Mouse (Mus musculus) E14TG2a.4 (cell line): Measurements from ENCODE around the gene Vwa1.

Source experiments
- H3K27me3 ChIP-seq: 2 replicates; pipeline ENCODE4 v1.6.1; 2014; ENCODE audit warnings: low read length, control low read depth; ENCODE audit not compliant: insufficient read depth
- H3K36me3 ChIP-seq: 2 replicates; pipeline ENCODE4 v1.6.1; 2014; ENCODE audit warnings: low read length, control low read depth; ENCODE audit not compliant: insufficient read depth
- H3K4me1 ChIP-seq: replicated peaks from 2 replicates; pipeline ENCODE4 v1.6.1; 2014; ENCODE audit warnings: low read depth, low read length, control low read depth
- H3K4me3 ChIP-seq: replicated peaks from 2 replicates; pipeline ENCODE4 v1.5.1; 2014; ENCODE audit warnings: mild to moderate bottlenecking, low read length
- H3K9me3 ChIP-seq: 2 replicates; pipeline ENCODE4 v1.6.1; 2014; ENCODE audit warnings: low read length, control low read depth
- CTCF ChIP-seq: conservative IDR thresholded peaks from 2 replicates; pipeline ENCODE4 v1.5.1; 2014; ENCODE audit warnings: low read length
- NANOG ChIP-seq: IDR thresholded peaks from 2 replicates; pipeline ENCODE4 v1.6.1; 2014; ENCODE audit warnings: borderline replicate concordance, low read length, mixed read lengths
- POU5F1 ChIP-seq: IDR thresholded peaks from 2 replicates; pipeline ENCODE4 v1.6.1; 2014; ENCODE audit warnings: low read length, borderline replicate concordance

The Vwa1 gene

DNA sequence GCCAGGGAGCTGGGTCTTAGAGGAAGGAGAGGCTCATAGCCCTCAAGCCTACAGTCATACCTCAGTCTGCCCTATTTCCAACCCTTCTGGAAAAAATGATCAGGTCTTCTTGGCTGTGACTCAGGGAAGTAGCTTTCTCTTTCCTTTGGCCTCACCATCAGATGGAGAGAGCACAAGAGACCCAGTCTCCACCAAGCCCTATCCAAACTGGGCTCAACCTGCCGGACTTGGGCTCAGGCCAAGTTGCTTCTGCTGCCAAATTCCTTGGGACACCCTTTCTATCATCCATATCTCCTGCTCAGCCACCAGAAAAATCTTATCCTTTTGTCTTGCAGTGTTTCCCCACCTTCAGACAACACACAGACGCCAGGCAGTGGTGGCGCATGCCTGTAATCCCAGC lies 1.4 kb upstream of the Vwa1 start:
- H3K4me1 ChIP-seq: peaks cover 53% of the 10 kb centered on the region
- peak overlapping the region; percentile 76; the same call in 1 of the 2 replicates for H3K4me3 ChIP-seq
- no peaks in the 10 kb centered on the region for H3K9me3 ChIP-seq
- TF ChIP-seq POU5F1: no peak
- TF ChIP-seq NANOG: no peak
- TF ChIP-seq CTCF: no peak
- H3K27me3 ChIP-seq: peaks cover 65% of the 10 kb centered on the region
- H3K36me3 ChIP-seq: no peaks in the 10 kb centered on the region

DNA sequence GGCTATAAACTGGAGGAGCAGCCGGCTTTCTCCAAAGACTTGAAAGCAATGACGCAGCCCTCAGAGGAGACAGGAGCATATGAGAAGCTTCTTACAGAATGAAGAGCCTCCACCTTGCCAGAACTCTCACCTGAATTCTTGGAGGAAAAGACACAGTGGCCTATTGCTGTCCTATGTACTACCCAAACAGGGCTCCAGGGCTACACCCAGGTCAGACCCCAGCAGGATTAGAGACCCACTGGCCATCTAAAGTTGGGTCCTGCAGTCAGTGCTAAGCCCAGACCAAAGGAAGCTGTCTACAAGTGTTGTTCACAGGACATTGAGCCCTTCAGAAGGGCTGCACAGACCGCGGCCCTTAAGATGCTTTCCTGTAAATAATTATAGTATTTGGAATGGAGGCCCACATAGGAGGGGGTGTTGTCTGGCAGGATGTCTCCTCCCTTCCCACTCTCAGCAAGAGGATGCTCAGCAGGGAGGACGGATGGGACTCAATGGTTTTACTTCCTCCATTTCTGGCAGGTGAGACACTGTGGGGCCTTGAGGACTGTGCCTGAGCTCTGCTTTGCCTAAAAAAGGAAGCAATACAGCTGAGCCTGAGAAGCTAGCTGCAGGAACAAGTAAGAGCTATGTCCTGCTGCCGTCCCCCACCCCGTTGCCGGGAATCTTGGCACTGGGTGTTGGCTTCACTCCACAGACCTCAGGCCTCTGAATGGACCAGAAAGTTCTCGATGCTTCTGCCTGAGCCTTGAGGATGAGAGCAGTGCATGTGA lies 658 bp upstream of the Vwa1 start:
- Histone ChIP-seq H3K4me1 (peaks cover 55% of the 10 kb centered on the region), H3K9me3 (no peaks in the 10 kb centered on the region), H3K27me3 (peaks cover 68% of the 10 kb centered on the region), H3K4me3 (peak overlapping the region; percentile 76), H3K36me3 (no peaks in the 10 kb centered on the region)
- no peak for TF ChIP-seq CTCF
- no peak for TF ChIP-seq POU5F1
- no peak for TF ChIP-seq NANOG

- Histone ChIP-seq H3K9me3 (no peaks in the 10 kb centered on the region), H3K36me3 (no peaks in the 10 kb centered on the region), H3K4me1 (peaks cover 62% of the 10 kb centered on the region), H3K4me3 (peak overlapping the region; percentile 76), H3K27me3 (peaks cover 79% of the 10 kb centered on the region)
- TF ChIP-seq NANOG: no peak
- no peak for TF ChIP-seq POU5F1
These were observed 991 bp downstream of the Vwa1 start for GRCm38 (mm10) chr4:155773335-155774078.

GRCm38 (mm10) chr4:155772786-155773185 lies 1.7 kb downstream of the Vwa1 start:
- peaks cover 80% of the 10 kb centered on the region for H3K27me3 ChIP-seq
- no peak for TF ChIP-seq CTCF
- no peak for TF ChIP-seq POU5F1
- no peak for TF ChIP-seq NANOG
- peaks cover 62% of the 10 kb centered on the region for H3K4me1 ChIP-seq
- no peaks in the 10 kb centered on the region for H3K36me3 ChIP-seq
- H3K4me3 ChIP-seq: no peak overlapping the region
- no peaks in the 10 kb centered on the region for H3K9me3 ChIP-seq

DNA sequence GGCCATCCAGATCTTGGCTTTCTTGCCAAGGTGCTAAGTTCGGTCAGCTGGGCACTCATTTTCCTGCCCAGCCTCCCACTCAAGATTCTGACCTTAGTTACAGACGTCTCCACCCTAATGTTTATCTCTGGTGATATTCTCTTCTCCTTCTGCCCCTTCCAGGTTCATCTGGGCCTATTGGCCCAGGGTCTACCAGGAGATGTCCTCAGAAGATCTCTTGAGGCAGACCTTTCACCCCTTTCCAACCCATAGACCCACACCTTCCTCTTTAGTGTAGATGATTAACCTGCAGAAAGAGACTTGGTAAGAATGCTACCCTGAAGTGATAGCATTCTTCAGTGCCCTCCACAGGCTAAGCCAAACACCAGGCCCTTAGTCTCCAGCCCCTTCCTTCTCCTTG lies 2.8 kb downstream of the Vwa1 start:
- peaks cover 52% of the 10 kb centered on the region for H3K4me1 ChIP-seq
- TF ChIP-seq POU5F1 (no peak), NANOG (no peak), CTCF (no peak)

DNA sequence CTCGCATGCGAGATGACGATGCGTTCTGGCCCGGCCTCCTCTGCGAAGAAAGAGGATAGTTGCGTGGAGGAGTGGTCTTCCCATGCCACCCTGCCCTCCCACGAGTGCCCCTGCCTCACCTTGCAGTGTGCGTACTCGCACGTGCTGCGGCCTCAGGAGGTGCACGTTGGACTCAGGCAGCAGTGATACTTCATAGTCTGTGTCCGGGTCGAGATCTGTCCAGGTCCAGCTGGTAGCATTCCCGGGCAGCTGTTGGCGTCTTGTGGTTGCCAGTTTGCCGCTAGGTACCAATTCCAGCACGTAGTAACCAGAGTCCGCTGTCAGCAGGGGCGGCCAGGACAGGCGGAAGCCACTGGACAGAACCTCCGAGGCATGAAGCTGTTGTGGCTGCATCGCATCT lies 3.9 kb downstream of the Vwa1 start:
- Histone ChIP-seq H3K9me3 (no peaks in the 10 kb centered on the region), H3K36me3 (no peaks in the 10 kb centered on the region), H3K27me3 (peaks cover 68% of the 10 kb centered on the region), H3K4me3 (peak overlapping the region; percentile 81), H3K4me1 (peaks cover 42% of the 10 kb centered on the region)
- TF ChIP-seq CTCF: no peak
- TF ChIP-seq NANOG: no peak
- no peak for TF ChIP-seq POU5F1

More for the DNA sequence above, 2.8 kb downstream of the Vwa1 start:
- H3K36me3 ChIP-seq: no peaks in the 10 kb centered on the region
- H3K27me3 ChIP-seq: peaks cover 76% of the 10 kb centered on the region
- no peaks in the 10 kb centered on the region for H3K9me3 ChIP-seq
- H3K4me3 ChIP-seq: no peak overlapping the region

DNA sequence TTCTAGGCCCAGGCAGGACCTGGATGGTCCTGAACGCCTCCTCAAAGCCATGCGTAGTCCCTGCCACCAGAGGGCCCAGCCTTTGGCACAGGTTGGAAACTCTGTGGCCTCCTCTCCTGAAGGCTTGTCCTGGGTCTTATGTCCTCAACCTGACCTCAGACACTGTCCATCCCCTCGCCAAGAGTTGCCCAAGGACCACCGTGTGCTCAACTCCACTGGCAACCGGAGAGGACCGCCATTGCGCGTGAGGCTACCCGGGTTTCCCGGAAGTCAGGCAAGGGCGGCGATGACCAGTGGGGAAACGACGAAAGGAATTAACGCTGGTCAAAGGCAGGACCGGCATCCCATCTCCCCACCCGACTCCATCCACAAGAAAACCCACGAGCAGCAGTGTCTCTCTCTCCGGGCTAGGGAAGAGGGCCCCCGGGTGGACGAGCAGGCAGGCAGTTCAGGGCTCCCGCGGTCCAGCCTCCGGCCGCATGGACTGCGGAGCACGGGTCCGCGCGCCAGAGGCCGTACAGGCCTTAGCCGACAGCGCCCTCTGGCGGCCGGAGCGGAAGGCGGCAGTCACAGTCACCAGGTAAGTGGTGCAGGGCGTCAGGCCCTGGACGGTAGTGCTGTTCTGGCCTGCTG lies 4.5 kb downstream of the Vwa1 start:
- Histone ChIP-seq H3K36me3 (no peaks in the 10 kb centered on the region), H3K4me1 (peaks cover 35% of the 10 kb centered on the region), H3K9me3 (no peaks in the 10 kb centered on the region), H3K27me3 (peaks cover 61% of the 10 kb centered on the region), H3K4me3 (peak overlapping the region; percentile 81)
- TF ChIP-seq CTCF: peak; percentile 40
- TF ChIP-seq NANOG: no peak

DNA sequence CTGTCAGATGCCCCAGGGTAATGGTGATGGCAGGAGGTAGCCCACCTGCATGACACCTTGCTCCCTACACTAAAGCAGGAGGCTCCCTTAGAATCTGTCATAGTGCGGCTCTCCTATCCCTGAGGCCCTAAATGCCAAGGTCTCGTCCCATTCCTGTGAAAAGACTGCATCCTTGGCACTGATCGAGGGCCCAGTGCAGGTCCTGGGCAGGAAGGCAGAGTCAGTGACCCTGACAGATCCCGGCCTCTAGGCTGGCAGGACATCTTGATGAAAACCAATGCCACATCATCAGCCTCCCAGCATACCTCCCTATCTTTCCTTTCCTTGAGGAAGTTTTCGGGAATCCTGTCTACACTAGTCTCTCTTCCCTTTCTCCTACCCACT lies 5.0 kb downstream of the Vwa1 start:
- peaks cover 30% of the 10 kb centered on the region for H3K4me1 ChIP-seq
- no peaks in the 10 kb centered on the region for H3K36me3 ChIP-seq
- H3K27me3 ChIP-seq: peaks cover 58% of the 10 kb centered on the region
- no peaks in the 10 kb centered on the region for H3K9me3 ChIP-seq
- no peak for TF ChIP-seq POU5F1
- TF ChIP-seq CTCF: no peak
- no peak for TF ChIP-seq NANOG
- peak overlapping the region; percentile 81 for H3K4me3 ChIP-seq
